8 mouse cellular contexts compared by ENCODE assay signal in the genomic region with DNA sequence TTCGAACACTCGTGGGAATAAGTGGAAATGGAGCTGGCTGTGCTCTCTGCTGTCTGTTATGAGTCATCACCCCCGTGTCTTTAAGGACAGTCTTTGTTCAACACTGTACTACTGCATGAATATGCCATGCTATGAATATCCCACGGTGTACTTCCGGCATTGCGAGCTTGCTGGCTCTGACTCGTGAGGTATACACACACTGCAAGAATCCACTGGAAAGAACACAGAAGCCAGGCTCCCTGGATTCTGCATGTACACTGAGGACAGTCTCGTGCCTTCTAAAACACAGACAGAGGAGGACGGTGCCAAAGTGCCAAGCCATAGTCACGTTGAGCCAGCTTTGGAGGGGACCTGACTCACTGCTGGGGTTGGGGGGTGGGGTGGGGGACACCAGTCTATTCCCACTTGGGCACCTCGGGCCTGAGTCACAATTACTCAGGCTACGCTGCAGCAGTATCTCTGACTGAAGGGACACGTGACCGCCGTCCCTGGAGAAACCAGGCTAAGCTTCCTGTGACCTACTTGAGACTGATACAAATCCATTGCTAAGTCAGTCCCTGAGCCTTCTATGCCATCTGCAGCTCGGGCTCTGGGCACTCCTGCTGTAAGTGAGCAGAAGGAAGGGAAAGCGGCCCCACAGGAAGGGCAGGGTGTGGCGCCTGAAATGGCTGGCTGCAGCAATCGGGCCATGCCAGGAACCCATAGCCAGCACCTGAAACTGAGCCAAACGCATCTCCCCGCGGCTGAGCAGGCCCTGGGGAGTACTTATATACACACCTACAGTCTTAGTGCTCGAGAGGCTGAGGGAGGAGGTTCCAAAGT. TPM values are rescaled to one million over a fixed set of nuclear protein-coding genes. Genes with fewer than 3 reads are reported as not detected.
DNase-seq lines count a peak whose midpoint lies in the region; ATAC-seq lines count a peak whose summit lies in the region.

No protein-coding gene starts in this region.

- H3K4me1 ChIP-seq in intestine, embryonic 15.5 days (replicated peaks): no peaks in the 10 kb centered on the region

- 81% methylated on average over 23 of the region's 23 CpGs for WGBS in intestine, embryonic 15.5 days

- H3K4me2 ChIP-seq in intestine, embryonic 15.5 days (replicated peaks): no peak overlapping the region

- DNase-seq in lung, adult 18-20 months: peak; percentile 23 to 44
- no peak for DNase-seq in lung, postnatal 25 days (ENCODE audit: low spot score)
- DNase-seq in adrenal gland, postnatal 36 days: peak; percentile 83 to 85
- peak; percentile 44 to 74 for DNase-seq in frontal cortex, adult 2 months (ENCODE audit: extremely low spot score in 1 of 2, low spot score in 1 of 2)
- DNase-seq in left cerebral cortex, adult 8-10 months (ENCODE audit: low spot score in 2 of 2): peak; percentile 32 to 73
- peak; percentile 41 to 63 for DNase-seq in right cerebral cortex, postnatal 10 days (ENCODE audit: low spot score in 2 of 2)

- no peaks in the 10 kb centered on the region for H3K36me3 ChIP-seq in intestine, embryonic 15.5 days

- H3K27ac ChIP-seq in intestine, embryonic 15.5 days: no peak overlapping the region

- H3K9me3 ChIP-seq in intestine, embryonic 15.5 days: no peaks in the 10 kb centered on the region

- H3K9ac ChIP-seq in intestine, embryonic 15.5 days: no peak overlapping the region

- ATAC-seq in intestine, embryonic 15.5 days: no peak
- ATAC-seq in activated CD4-positive, CD25-positive, alpha-beta regulatory T cell, adult 4 months: no peak

- no peak overlapping the region for H3K4me3 ChIP-seq in intestine, embryonic 15.5 days (replicated peaks)

- H3K27me3 ChIP-seq in intestine, embryonic 15.5 days (replicated peaks): no peaks in the 10 kb centered on the region

RNA-seq across cellular contexts. Expression of gene Tacr2, which starts 48.0 kb away (rescaled TPM):
- total RNA-seq in adrenal gland, postnatal 36 days (2021): 10 to 100 TPM; 21.9 to 46.0 TPM
- 0.18 and 0.27 TPM in 2 replicates for polyA plus RNA-seq in frontal cortex, adult 2 months (2012; rRNA removed)
- under 1 TPM; 0.15 to 0.39 (median 0.32) TPM for total RNA-seq in left cerebral cortex, adult 8-10 months (2022)
- 0.44 and 0.72 TPM in 2 replicates for polyA plus RNA-seq in intestine, embryonic 15.5 days (2015; fragmentation: Nextera tagmentation; extraction: Ambion mirVana)
- polyA plus RNA-seq in activated CD4-positive, CD25-positive, alpha-beta regulatory T cell, adult 4 months (2017; shearing (Covaris generic)): not detected
